Mouse (Mus musculus) effector memory CD4-positive, alpha-beta T cell, adult 7 months (primary cell): ENCODE data around the gene Fam129a. TPM values are rescaled to one million over a fixed set of nuclear protein-coding genes. Genes with fewer than 3 reads are reported as not detected.

Experiments
- polyA plus RNA-seq: library from polyadenylated mRNA; unstranded; fragments of 100-300 nt; shearing (Covaris generic); gene quantifications from one replicate; pipeline ENCODE4 v1.2.1, GENCODE M21; 2017

Gene Fam129a
- polyA plus RNA-seq: 38.3 TPM

GRCm38 (mm10) chr1:151570981-151571837 lies at the start of gene Fam129a:
Gene Fam129a, plus strand, starts transcription at chr1:151571186.

GRCm38 (mm10) chr1:151754881-151755659 lies 184.1 kb downstream of the Fam129a start, which contains the start of gene Edem3:
Gene Edem3, plus strand, starts transcription at chr1:151755371.

Other genes with a start within 250 kb of the Fam129a start
- 345 TPM for gene Ivns1abp, start 226.7 kb upstream of the Fam129a start, polyA plus RNA-seq
- 33.3 TPM for gene Swt1, start 142.7 kb upstream of the Fam129a start, polyA plus RNA-seq
- gene Trmt1l, start 142.6 kb upstream of the Fam129a start, polyA plus RNA-seq: 58.9 TPM
- gene Rnf2, start 70.2 kb upstream of the Fam129a start, polyA plus RNA-seq: 124 TPM
- gene Edem3, start 184.2 kb downstream of the Fam129a start, polyA plus RNA-seq: 25.0 TPM